Mouse (Mus musculus): Measurements from ENCODE around the gene App. TPM values are rescaled to one million over a fixed set of nuclear protein-coding genes. Genes with fewer than 3 reads are reported as not detected.

The App gene
- polyA plus RNA-seq, 1 experiment from 2014 or later = 455 TPM

- ATAC-seq (ENCODE audit: low read depth) = no peak
- 41% methylated on average over 1 of the region's 1 CpGs for WGBS
- Histone ChIP-seq H3K4me1 (ENCODE audit: control insufficient read depth, insufficient read depth, low read length) (peaks cover 43% of the 10 kb centered on the region), H3K27ac (ENCODE audit: low read depth, low read length) (no peak overlapping the region; the same call in 1 of the 2 replicates), H3K4me2 (ENCODE audit: low read depth, low read length) (no peak overlapping the region), H3K36me3 (ENCODE audit: control insufficient read depth, insufficient read depth, low read length) (no peaks in the 10 kb centered on the region), H3K4me3 (ENCODE audit: low read depth, low read length) (no peak overlapping the region), H3K27me3 (ENCODE audit: control insufficient read depth, insufficient read depth, low read length) (no peaks in the 10 kb centered on the region), H3K9me3 (ENCODE audit: control insufficient read depth, low read length) (no peaks in the 10 kb centered on the region), H3K9ac (replicated peaks; ENCODE audit: low read depth, low read length) (no peak overlapping the region)
These were observed 81.4 kb downstream of the App start for GRCm38 (mm10) chr16:85092183-85092582.

DNA sequence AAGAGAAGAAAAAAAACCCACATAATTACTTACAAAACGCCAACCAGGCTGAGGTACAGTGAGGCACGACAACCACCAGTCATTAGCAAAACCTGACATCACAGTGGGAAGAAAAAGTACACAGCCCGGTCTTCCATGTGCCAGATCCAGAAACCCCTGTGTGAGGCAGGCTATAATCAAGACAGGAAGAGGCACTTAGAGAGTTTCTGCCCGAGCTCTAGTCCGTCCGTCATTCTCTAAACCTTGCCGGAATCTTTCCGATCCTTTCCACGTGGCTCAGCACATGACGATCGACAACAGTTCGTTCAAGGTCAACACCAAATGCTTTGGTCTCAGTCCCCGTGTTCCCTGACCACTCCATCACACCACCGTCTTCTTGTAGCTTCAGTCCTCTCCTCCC lies 82.6 kb downstream of the App start:
- Histone ChIP-seq H3K9me3 (ENCODE audit: control insufficient read depth, low read length) (no peaks in the 10 kb centered on the region), H3K9ac (replicated peaks; ENCODE audit: low read depth, low read length) (no peak overlapping the region), H3K4me2 (ENCODE audit: low read depth, low read length) (no peak overlapping the region), H3K36me3 (ENCODE audit: control insufficient read depth, insufficient read depth, low read length) (no peaks in the 10 kb centered on the region), H3K27me3 (ENCODE audit: control insufficient read depth, insufficient read depth, low read length) (no peaks in the 10 kb centered on the region), H3K4me3 (ENCODE audit: low read depth, low read length) (no peak overlapping the region), H3K27ac (ENCODE audit: low read depth, low read length) (no peak overlapping the region; the same call in 1 of the 2 replicates), H3K4me1 (ENCODE audit: control insufficient read depth, insufficient read depth, low read length) (peaks cover 41% of the 10 kb centered on the region)
- ATAC-seq (ENCODE audit: low read depth) = no peak
- 61% methylated on average over 14 of the region's 14 CpGs for WGBS

GRCm38 (mm10) chr16:85088126-85088525 lies 85.4 kb downstream of the App start:
- H3K4me1 ChIP-seq (ENCODE audit: control insufficient read depth, insufficient read depth, low read length) = peaks cover 35% of the 10 kb centered on the region
- 51% methylated on average over 10 of the region's 10 CpGs for WGBS

DNA sequence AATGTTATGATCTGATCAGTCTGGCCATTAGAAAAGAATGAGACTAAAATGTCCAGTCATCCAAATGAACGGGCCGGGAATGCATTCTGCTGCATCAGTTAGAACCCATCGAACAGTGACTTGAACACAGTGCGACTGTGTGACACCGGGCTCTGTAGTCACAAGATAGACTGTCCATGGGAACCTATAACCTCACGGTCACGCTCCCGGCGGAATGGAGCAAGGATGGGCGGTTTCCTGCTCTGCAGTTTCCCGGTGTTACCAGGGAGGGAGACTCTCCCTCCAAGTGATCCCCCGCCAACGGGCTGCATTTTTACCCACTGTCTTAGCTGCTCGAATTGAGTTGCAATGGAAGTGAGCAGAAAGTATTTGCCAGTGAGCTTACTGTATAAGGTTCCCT lies 87.3 kb downstream of the App start:
- Histone ChIP-seq H3K9ac (replicated peaks; ENCODE audit: low read depth, low read length) (no peak overlapping the region), H3K4me1 (ENCODE audit: control insufficient read depth, insufficient read depth, low read length) (peaks cover 18% of the 10 kb centered on the region), H3K27ac (ENCODE audit: low read depth, low read length) (no peak overlapping the region), H3K4me2 (ENCODE audit: low read depth, low read length) (no peak overlapping the region), H3K27me3 (ENCODE audit: control insufficient read depth, insufficient read depth, low read length) (no peaks in the 10 kb centered on the region), H3K4me3 (ENCODE audit: low read depth, low read length) (no peak overlapping the region), H3K36me3 (ENCODE audit: control insufficient read depth, insufficient read depth, low read length) (peaks cover 5% of the 10 kb centered on the region; the same call in 1 of the 2 replicates), H3K9me3 (ENCODE audit: control insufficient read depth, low read length) (no peaks in the 10 kb centered on the region)
- 87% methylated on average over 14 of the region's 14 CpGs for WGBS
- no peak for ATAC-seq (ENCODE audit: low read depth)

More at GRCm38 (mm10) chr16:85088126-85088525, 85.4 kb downstream of the App start:
- no peak overlapping the region for H3K9ac ChIP-seq (replicated peaks; ENCODE audit: low read depth, low read length)
- ATAC-seq (ENCODE audit: low read depth) = no peak
- H3K9me3 ChIP-seq (ENCODE audit: control insufficient read depth, low read length) = no peaks in the 10 kb centered on the region
- no peaks in the 10 kb centered on the region for H3K27me3 ChIP-seq (ENCODE audit: control insufficient read depth, insufficient read depth, low read length)
- no peak overlapping the region for H3K4me2 ChIP-seq (ENCODE audit: low read depth, low read length)
- H3K27ac ChIP-seq (ENCODE audit: low read depth, low read length) = no peak overlapping the region
- H3K36me3 ChIP-seq (ENCODE audit: control insufficient read depth, insufficient read depth, low read length) = no peaks in the 10 kb centered on the region
- no peak overlapping the region for H3K4me3 ChIP-seq (ENCODE audit: low read depth, low read length)

GRCm38 (mm10) chr16:85085902-85086301 lies 87.7 kb downstream of the App start:
- Histone ChIP-seq H3K27ac (ENCODE audit: low read depth, low read length) (no peak overlapping the region), H3K4me2 (ENCODE audit: low read depth, low read length) (no peak overlapping the region), H3K36me3 (ENCODE audit: control insufficient read depth, insufficient read depth, low read length) (peaks cover 5% of the 10 kb centered on the region; the same call in 1 of the 2 replicates), H3K4me1 (ENCODE audit: control insufficient read depth, insufficient read depth, low read length) (peaks cover 17% of the 10 kb centered on the region), H3K4me3 (ENCODE audit: low read depth, low read length) (no peak overlapping the region), H3K9ac (replicated peaks; ENCODE audit: low read depth, low read length) (no peak overlapping the region), H3K9me3 (ENCODE audit: control insufficient read depth, low read length) (no peaks in the 10 kb centered on the region), H3K27me3 (ENCODE audit: control insufficient read depth, insufficient read depth, low read length) (no peaks in the 10 kb centered on the region)
- 72% methylated on average over 6 of the region's 6 CpGs for WGBS
- no peak for ATAC-seq (ENCODE audit: low read depth)

DNA sequence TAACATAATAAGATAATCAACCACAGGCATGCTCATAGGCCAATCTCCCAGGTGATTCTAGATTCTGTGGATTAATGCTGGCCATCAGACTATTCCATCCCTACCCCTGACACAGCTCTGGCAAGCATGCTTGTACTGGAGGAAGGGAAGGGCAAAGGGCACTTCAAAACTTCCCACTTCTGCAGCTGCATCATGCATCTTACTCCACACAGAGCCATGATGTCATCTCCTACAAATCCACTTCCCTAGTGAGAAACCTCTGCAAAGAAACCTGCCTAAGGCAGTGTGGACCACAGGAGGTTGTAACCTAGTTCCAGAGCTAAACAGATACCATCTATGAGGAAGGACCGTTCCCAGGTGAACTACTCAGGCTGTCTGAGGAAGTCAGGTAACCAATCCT lies 89.4 kb downstream of the App start:
- Histone ChIP-seq H3K9ac (replicated peaks; ENCODE audit: low read depth, low read length) (no peak overlapping the region), H3K27ac (ENCODE audit: low read depth, low read length) (no peak overlapping the region), H3K4me1 (ENCODE audit: control insufficient read depth, insufficient read depth, low read length) (peaks cover 13% of the 10 kb centered on the region), H3K27me3 (ENCODE audit: control insufficient read depth, insufficient read depth, low read length) (no peaks in the 10 kb centered on the region), H3K9me3 (ENCODE audit: control insufficient read depth, low read length) (no peaks in the 10 kb centered on the region), H3K4me3 (ENCODE audit: low read depth, low read length) (no peak overlapping the region), H3K36me3 (ENCODE audit: control insufficient read depth, insufficient read depth, low read length) (peaks cover 12% of the 10 kb centered on the region; the same call in 1 of the 2 replicates), H3K4me2 (ENCODE audit: low read depth, low read length) (no peak overlapping the region)
- no peak for ATAC-seq (ENCODE audit: low read depth)
- WGBS = 98% methylated on average over 1 of the region's 1 CpGs

DNA sequence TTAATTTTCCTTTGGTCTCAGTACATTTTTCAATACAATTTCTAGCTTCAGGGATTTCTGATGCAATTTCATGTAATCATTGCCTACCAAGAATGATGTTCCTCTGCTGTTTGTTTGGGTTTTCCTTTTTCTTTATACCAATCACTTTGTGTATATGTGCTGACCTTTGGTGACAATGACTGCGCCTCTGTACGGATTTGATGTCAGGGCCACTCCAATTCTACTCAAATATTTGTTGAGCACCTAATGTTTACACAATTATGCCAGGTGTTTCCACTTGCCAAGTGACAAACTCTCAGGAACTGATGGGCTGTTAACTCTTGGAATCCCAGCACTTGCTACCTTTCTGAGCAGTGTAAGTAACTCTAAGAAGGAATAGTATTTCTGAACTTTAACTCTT lies 98.2 kb downstream of the App start:
- Histone ChIP-seq H3K27me3 (ENCODE audit: control insufficient read depth, insufficient read depth, low read length) (no peaks in the 10 kb centered on the region), H3K36me3 (ENCODE audit: control insufficient read depth, insufficient read depth, low read length) (peaks cover 12% of the 10 kb centered on the region; the same call in 1 of the 2 replicates), H3K9me3 (ENCODE audit: control insufficient read depth, low read length) (no peaks in the 10 kb centered on the region), H3K4me3 (ENCODE audit: low read depth, low read length) (no peak overlapping the region), H3K4me1 (ENCODE audit: control insufficient read depth, insufficient read depth, low read length) (no peaks in the 10 kb centered on the region), H3K9ac (replicated peaks; ENCODE audit: low read depth, low read length) (no peak overlapping the region), H3K27ac (ENCODE audit: low read depth, low read length) (no peak overlapping the region), H3K4me2 (ENCODE audit: low read depth, low read length) (no peak overlapping the region)
- ATAC-seq (ENCODE audit: low read depth) = no peak
- 87% methylated on average over 2 of the region's 2 CpGs for WGBS

DNA sequence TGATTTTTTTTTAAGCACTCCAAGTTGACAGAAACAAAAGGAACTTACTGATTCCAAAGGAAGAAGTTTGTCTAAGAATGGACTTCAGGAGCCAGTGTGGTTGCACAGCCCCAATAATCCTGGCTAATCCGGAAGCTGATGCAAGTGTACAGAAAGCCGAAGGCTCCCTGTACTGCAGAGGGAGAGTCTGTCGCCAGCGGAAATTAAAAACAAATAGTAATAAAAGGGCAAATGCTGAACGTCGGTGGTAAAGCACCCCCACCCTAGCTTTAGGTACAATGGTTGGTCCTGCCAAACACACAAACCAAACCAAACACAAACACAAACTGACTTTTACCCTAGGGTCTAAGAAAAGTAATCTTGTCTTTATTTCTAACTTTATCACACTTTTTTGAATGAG lies 98.7 kb downstream of the App start:
- Histone ChIP-seq H3K4me2 (ENCODE audit: low read depth, low read length) (no peak overlapping the region), H3K4me3 (ENCODE audit: low read depth, low read length) (no peak overlapping the region), H3K27ac (ENCODE audit: low read depth, low read length) (no peak overlapping the region), H3K4me1 (ENCODE audit: control insufficient read depth, insufficient read depth, low read length) (no peaks in the 10 kb centered on the region), H3K9me3 (ENCODE audit: control insufficient read depth, low read length) (no peaks in the 10 kb centered on the region), H3K36me3 (ENCODE audit: control insufficient read depth, insufficient read depth, low read length) (peaks cover 12% of the 10 kb centered on the region; the same call in 1 of the 2 replicates), H3K9ac (replicated peaks; ENCODE audit: low read depth, low read length) (no peak overlapping the region), H3K27me3 (ENCODE audit: control insufficient read depth, insufficient read depth, low read length) (no peaks in the 10 kb centered on the region)
- no peak for ATAC-seq (ENCODE audit: low read depth)
- 76% methylated on average over 6 of the region's 6 CpGs for WGBS

- no peaks in the 10 kb centered on the region for H3K9me3 ChIP-seq (ENCODE audit: control insufficient read depth, low read length)
- no peak overlapping the region for H3K4me3 ChIP-seq (ENCODE audit: low read depth, low read length)
- H3K9ac ChIP-seq (replicated peaks; ENCODE audit: low read depth, low read length) = no peak overlapping the region
- no peaks in the 10 kb centered on the region for H3K27me3 ChIP-seq (ENCODE audit: control insufficient read depth, insufficient read depth, low read length)
- H3K36me3 ChIP-seq (ENCODE audit: control insufficient read depth, insufficient read depth, low read length) = peaks cover 5% of the 10 kb centered on the region; the same call in 1 of the 2 replicates
- no peak for ATAC-seq (ENCODE audit: low read depth)
- no peak overlapping the region for H3K27ac ChIP-seq (ENCODE audit: low read depth, low read length)
- H3K4me1 ChIP-seq (ENCODE audit: control insufficient read depth, insufficient read depth, low read length) = no peaks in the 10 kb centered on the region
- no peak overlapping the region for H3K4me2 ChIP-seq (ENCODE audit: low read depth, low read length)
- WGBS = 62% methylated on average over 12 of the region's 12 CpGs
These were observed 100.9 kb downstream of the App start for GRCm38 (mm10) chr16:85072624-85073023.
